Mouse (Mus musculus): ENCODE measurements around the gene Slc15a1. TPM values are rescaled to one million over a fixed set of nuclear protein-coding genes. Genes with fewer than 3 reads are reported as not detected.

Slc15a1 gene
- polyA plus RNA-seq, 1 experiment from 2014 or later, result not detected

GRCm38 (mm10) chr14:121481591-121481990, 23.5 kb downstream of the Slc15a1 start:
- no peaks in the 10 kb centered on the region for H3K36me3 ChIP-seq (ENCODE audit: control insufficient read depth, insufficient read depth, low read length)

GRCm38 (mm10) chr14:121479096-121479495, 26.0 kb downstream of the Slc15a1 start:
- Histone ChIP-seq H3K9me3 (ENCODE audit: control insufficient read depth, low read length) (no peaks in the 10 kb centered on the region), H3K36me3 (ENCODE audit: control insufficient read depth, insufficient read depth, low read length) (no peaks in the 10 kb centered on the region), H3K4me3 (ENCODE audit: low read depth, low read length) (no peak overlapping the region), H3K9ac (replicated peaks; ENCODE audit: low read depth, low read length) (no peak overlapping the region), H3K27me3 (ENCODE audit: control insufficient read depth, insufficient read depth, low read length) (no peaks in the 10 kb centered on the region), H3K4me2 (ENCODE audit: low read depth, low read length) (no peak overlapping the region), H3K4me1 (ENCODE audit: control insufficient read depth, insufficient read depth, low read length) (no peaks in the 10 kb centered on the region), H3K27ac (ENCODE audit: low read depth, low read length) (no peak overlapping the region)
- ATAC-seq (ENCODE audit: low read depth), result no peak
- WGBS, result 87% methylated on average over 3 of the region's 3 CpGs

More at GRCm38 (mm10) chr14:121481591-121481990, 23.5 kb downstream of the Slc15a1 start:
- 85% methylated on average over 2 of the region's 2 CpGs for WGBS
- no peaks in the 10 kb centered on the region for H3K27me3 ChIP-seq (ENCODE audit: control insufficient read depth, insufficient read depth, low read length)
- no peaks in the 10 kb centered on the region for H3K4me1 ChIP-seq (ENCODE audit: control insufficient read depth, insufficient read depth, low read length)
- H3K9ac ChIP-seq (replicated peaks; ENCODE audit: low read depth, low read length), result no peak overlapping the region
- ATAC-seq (ENCODE audit: low read depth), result no peak
- H3K4me3 ChIP-seq (ENCODE audit: low read depth, low read length), result no peak overlapping the region
- H3K27ac ChIP-seq (ENCODE audit: low read depth, low read length), result no peak overlapping the region
- H3K9me3 ChIP-seq (ENCODE audit: control insufficient read depth, low read length), result no peaks in the 10 kb centered on the region
- H3K4me2 ChIP-seq (ENCODE audit: low read depth, low read length), result no peak overlapping the region

- no peaks in the 10 kb centered on the region for H3K9me3 ChIP-seq (ENCODE audit: control insufficient read depth, low read length)
- H3K27me3 ChIP-seq (ENCODE audit: control insufficient read depth, insufficient read depth, low read length), result no peaks in the 10 kb centered on the region
- H3K4me3 ChIP-seq (ENCODE audit: low read depth, low read length), result no peak overlapping the region
- H3K4me2 ChIP-seq (ENCODE audit: low read depth, low read length), result no peak overlapping the region
- H3K27ac ChIP-seq (ENCODE audit: low read depth, low read length), result no peak overlapping the region
- no peak for ATAC-seq (ENCODE audit: low read depth)
- H3K9ac ChIP-seq (replicated peaks; ENCODE audit: low read depth, low read length), result no peak overlapping the region
- H3K36me3 ChIP-seq (ENCODE audit: control insufficient read depth, insufficient read depth, low read length), result no peaks in the 10 kb centered on the region
- H3K4me1 ChIP-seq (ENCODE audit: control insufficient read depth, insufficient read depth, low read length), result no peaks in the 10 kb centered on the region
- WGBS, result 90% methylated on average over 14 of the region's 14 CpGs
Observed at GRCm38 (mm10) chr14:121477925-121478693, 26.9 kb downstream of the Slc15a1 start.

GRCm38 (mm10) chr14:121473869-121474268, 31.2 kb downstream of the Slc15a1 start:
- H3K4me2 ChIP-seq (ENCODE audit: low read depth, low read length), result no peak overlapping the region
- no peak overlapping the region for H3K9ac ChIP-seq (replicated peaks; ENCODE audit: low read depth, low read length)
- no peaks in the 10 kb centered on the region for H3K36me3 ChIP-seq (ENCODE audit: control insufficient read depth, insufficient read depth, low read length)
- no peak for ATAC-seq (ENCODE audit: low read depth)
- H3K27ac ChIP-seq (ENCODE audit: low read depth, low read length), result no peak overlapping the region
- no peak overlapping the region for H3K4me3 ChIP-seq (ENCODE audit: low read depth, low read length)
- H3K27me3 ChIP-seq (ENCODE audit: control insufficient read depth, insufficient read depth, low read length), result no peaks in the 10 kb centered on the region
- WGBS, result 82% methylated on average over 4 of the region's 4 CpGs
- no peaks in the 10 kb centered on the region for H3K4me1 ChIP-seq (ENCODE audit: control insufficient read depth, insufficient read depth, low read length)
- H3K9me3 ChIP-seq (ENCODE audit: control insufficient read depth, low read length), result no peaks in the 10 kb centered on the region

GRCm38 (mm10) chr14:121471545-121472121, 33.4 kb downstream of the Slc15a1 start:
- Histone ChIP-seq H3K4me2 (ENCODE audit: low read depth, low read length) (no peak overlapping the region), H3K36me3 (ENCODE audit: control insufficient read depth, insufficient read depth, low read length) (no peaks in the 10 kb centered on the region), H3K9ac (replicated peaks; ENCODE audit: low read depth, low read length) (no peak overlapping the region), H3K4me3 (ENCODE audit: low read depth, low read length) (no peak overlapping the region), H3K27me3 (ENCODE audit: control insufficient read depth, insufficient read depth, low read length) (no peaks in the 10 kb centered on the region), H3K9me3 (ENCODE audit: control insufficient read depth, low read length) (no peaks in the 10 kb centered on the region), H3K27ac (ENCODE audit: low read depth, low read length) (no peak overlapping the region), H3K4me1 (ENCODE audit: control insufficient read depth, insufficient read depth, low read length) (no peaks in the 10 kb centered on the region)
- no peak for ATAC-seq (ENCODE audit: low read depth)
- WGBS, result 87% methylated on average over 11 of the region's 11 CpGs

GRCm38 (mm10) chr14:121469601-121470000, 35.5 kb downstream of the Slc15a1 start:
- Histone ChIP-seq H3K4me3 (ENCODE audit: low read depth, low read length) (no peak overlapping the region), H3K9me3 (ENCODE audit: control insufficient read depth, low read length) (no peaks in the 10 kb centered on the region), H3K4me1 (ENCODE audit: control insufficient read depth, insufficient read depth, low read length) (no peaks in the 10 kb centered on the region), H3K27me3 (ENCODE audit: control insufficient read depth, insufficient read depth, low read length) (no peaks in the 10 kb centered on the region), H3K9ac (replicated peaks; ENCODE audit: low read depth, low read length) (no peak overlapping the region), H3K4me2 (ENCODE audit: low read depth, low read length) (no peak overlapping the region), H3K36me3 (ENCODE audit: control insufficient read depth, insufficient read depth, low read length) (no peaks in the 10 kb centered on the region), H3K27ac (ENCODE audit: low read depth, low read length) (no peak overlapping the region)
- no peak for ATAC-seq (ENCODE audit: low read depth)

GRCm38 (mm10) chr14:121467646-121468045, 37.4 kb downstream of the Slc15a1 start:
- H3K27ac ChIP-seq (ENCODE audit: low read depth, low read length), result no peak overlapping the region
- no peaks in the 10 kb centered on the region for H3K27me3 ChIP-seq (ENCODE audit: control insufficient read depth, insufficient read depth, low read length)
- H3K9me3 ChIP-seq (ENCODE audit: control insufficient read depth, low read length), result no peaks in the 10 kb centered on the region
- WGBS, result 96% methylated on average over 6 of the region's 6 CpGs
- H3K9ac ChIP-seq (replicated peaks; ENCODE audit: low read depth, low read length), result no peak overlapping the region
- no peaks in the 10 kb centered on the region for H3K4me1 ChIP-seq (ENCODE audit: control insufficient read depth, insufficient read depth, low read length)
- no peak for ATAC-seq (ENCODE audit: low read depth)
- no peaks in the 10 kb centered on the region for H3K36me3 ChIP-seq (ENCODE audit: control insufficient read depth, insufficient read depth, low read length)
- no peak overlapping the region for H3K4me3 ChIP-seq (ENCODE audit: low read depth, low read length)
- H3K4me2 ChIP-seq (ENCODE audit: low read depth, low read length), result no peak overlapping the region

- H3K4me3 ChIP-seq (ENCODE audit: low read depth, low read length), result no peak overlapping the region
- H3K9ac ChIP-seq (replicated peaks; ENCODE audit: low read depth, low read length), result no peak overlapping the region
- no peak overlapping the region for H3K4me2 ChIP-seq (ENCODE audit: low read depth, low read length)
- no peaks in the 10 kb centered on the region for H3K36me3 ChIP-seq (ENCODE audit: control insufficient read depth, insufficient read depth, low read length)
- no peaks in the 10 kb centered on the region for H3K27me3 ChIP-seq (ENCODE audit: control insufficient read depth, insufficient read depth, low read length)
- H3K27ac ChIP-seq (ENCODE audit: low read depth, low read length), result no peak overlapping the region
- H3K9me3 ChIP-seq (ENCODE audit: control insufficient read depth, low read length), result no peaks in the 10 kb centered on the region
- ATAC-seq (ENCODE audit: low read depth), result no peak
- 87% methylated on average over 4 of the region's 4 CpGs for WGBS
- H3K4me1 ChIP-seq (ENCODE audit: control insufficient read depth, insufficient read depth, low read length), result no peaks in the 10 kb centered on the region
Observed at GRCm38 (mm10) chr14:121466501-121466900, 38.6 kb downstream of the Slc15a1 start.

- no peak overlapping the region for H3K27ac ChIP-seq (ENCODE audit: low read depth, low read length)
- H3K9ac ChIP-seq (replicated peaks; ENCODE audit: low read depth, low read length), result no peak overlapping the region
- H3K36me3 ChIP-seq (ENCODE audit: control insufficient read depth, insufficient read depth, low read length), result no peaks in the 10 kb centered on the region
- H3K4me1 ChIP-seq (ENCODE audit: control insufficient read depth, insufficient read depth, low read length), result no peaks in the 10 kb centered on the region
- H3K4me3 ChIP-seq (ENCODE audit: low read depth, low read length), result no peak overlapping the region
- no peaks in the 10 kb centered on the region for H3K9me3 ChIP-seq (ENCODE audit: control insufficient read depth, low read length)
- 98% methylated on average over 2 of the region's 2 CpGs for WGBS
- no peaks in the 10 kb centered on the region for H3K27me3 ChIP-seq (ENCODE audit: control insufficient read depth, insufficient read depth, low read length)
- no peak for ATAC-seq (ENCODE audit: low read depth)
- H3K4me2 ChIP-seq (ENCODE audit: low read depth, low read length), result no peak overlapping the region
Observed at GRCm38 (mm10) chr14:121464318-121464717, 40.7 kb downstream of the Slc15a1 start.

All from neural tube, embryonic 14.5 days (tissue).